Mouse (Mus musculus): ENCODE data around the gene Stard10.

DNA sequence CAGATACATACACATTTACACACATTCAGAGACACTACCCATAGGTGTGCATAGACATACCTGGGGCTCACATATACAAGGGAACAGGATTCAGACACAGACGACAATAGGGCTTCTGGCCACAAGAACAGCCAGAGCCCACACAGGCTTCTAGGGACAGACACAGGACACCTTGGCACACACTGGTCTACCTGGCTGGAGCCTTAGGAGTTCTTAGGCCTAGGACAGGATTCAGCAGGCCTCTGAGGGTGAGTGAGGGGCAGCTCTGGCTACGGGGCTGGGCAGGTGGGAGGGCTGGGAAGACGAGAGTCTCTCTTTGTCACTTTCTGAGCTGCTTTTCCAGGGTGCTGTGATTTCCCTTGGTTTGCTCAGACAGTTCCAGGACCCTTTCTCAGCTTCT, 61.4 kb downstream of the Stard10 start:
- TF ChIP-seq CTCF (IDR thresholded peaks at IDR 0.05; ENCODE audit: low read depth) (no peak), EP300 (IDR thresholded peaks at IDR 0.05; ENCODE audit: low read depth) (no peak)

All from heart, postnatal 0 days (tissue).